Mouse (Mus musculus) hindbrain, embryonic 16.5 days (tissue): ENCODE data around the gene Rplp0. TPM values are rescaled to one million over a fixed set of nuclear protein-coding genes. Genes with fewer than 3 reads are reported as not detected.

Source experiments
- ATAC-seq: fragments of 200-750 bp; cut with Nextera tagmentation; 2 replicates; pipeline ENCODE4 v1.8.0; 2017; ENCODE audit warnings: moderate TSS enrichment, moderate library complexity
- H3K27ac ChIP-seq: fragments of 300-500 bp; sonication (generic); 2 replicates; pipeline ENCODE4 v1.5.1; 2014; ENCODE audit warnings: low read depth, mild to moderate bottlenecking, control low read depth, low read length, moderate library complexity
- H3K27me3 ChIP-seq: fragments of 300-500 bp; sonication (generic); replicated peaks from 2 replicates; pipeline ENCODE4 v1.6.1; 2014; ENCODE audit warnings: low read length; ENCODE audit not compliant: control insufficient read depth, insufficient read depth
- H3K36me3 ChIP-seq: fragments of 300-500 bp; sonication (generic); 2 replicates; pipeline ENCODE4 v1.6.1; 2014; ENCODE audit warnings: mild to moderate bottlenecking, low read length, moderate library complexity, mixed read lengths; ENCODE audit not compliant: control insufficient read depth, insufficient read depth
- H3K4me1 ChIP-seq: fragments of 300-500 bp; sonication (generic); 2 replicates; pipeline ENCODE4 v1.6.1; 2014; ENCODE audit warnings: low read depth, low read length; ENCODE audit not compliant: control insufficient read depth, insufficient read depth
- H3K4me2 ChIP-seq: fragments of 300-500 bp; sonication (generic); 2 replicates; pipeline ENCODE4 v1.6.1; 2014; ENCODE audit warnings: mild to moderate bottlenecking, low read length, control low read depth, moderate library complexity
- H3K4me3 ChIP-seq: fragments of 300-500 bp; sonication (generic); 2 replicates; pipeline ENCODE4 v1.5.1; 2014; ENCODE audit warnings: mild to moderate bottlenecking, low read length, control low read depth, moderate library complexity
- H3K9ac ChIP-seq: fragments of 300-500 bp; sonication (generic); 2 replicates; pipeline ENCODE4 v1.6.1; 2014; ENCODE audit warnings: low read depth, mild to moderate bottlenecking, control low read depth, low read length, moderate library complexity
- H3K9me3 ChIP-seq: fragments of 300-500 bp; sonication (generic); 2 replicates; pipeline ENCODE4 v1.6.1; 2014; ENCODE audit warnings: mild to moderate bottlenecking, low read length, moderate library complexity; ENCODE audit not compliant: control insufficient read depth
- WGBS: fragments of 180-500 bp; shearing (Covaris S2); extraction: QIAGEN DNeasy Blood & Tissue Kit; methylation state at CpG from one replicate; pipeline ENCODE4 v1.1.7; 2014; 5-methylcytosine and 5-hydroxymethylcytosine counted together
- polyA plus RNA-seq: library from polyadenylated mRNA; unstranded; fragments of >200 nt; fragmentation: Nextera tagmentation; extraction: Ambion mirVana; gene quantifications from 2 replicates; pipeline ENCODE4 v1.2.1, GENCODE M21; 2015

Rplp0 gene
- polyA plus RNA-seq, 1 experiment from 2014 or later, result 834 TPM

DNA sequence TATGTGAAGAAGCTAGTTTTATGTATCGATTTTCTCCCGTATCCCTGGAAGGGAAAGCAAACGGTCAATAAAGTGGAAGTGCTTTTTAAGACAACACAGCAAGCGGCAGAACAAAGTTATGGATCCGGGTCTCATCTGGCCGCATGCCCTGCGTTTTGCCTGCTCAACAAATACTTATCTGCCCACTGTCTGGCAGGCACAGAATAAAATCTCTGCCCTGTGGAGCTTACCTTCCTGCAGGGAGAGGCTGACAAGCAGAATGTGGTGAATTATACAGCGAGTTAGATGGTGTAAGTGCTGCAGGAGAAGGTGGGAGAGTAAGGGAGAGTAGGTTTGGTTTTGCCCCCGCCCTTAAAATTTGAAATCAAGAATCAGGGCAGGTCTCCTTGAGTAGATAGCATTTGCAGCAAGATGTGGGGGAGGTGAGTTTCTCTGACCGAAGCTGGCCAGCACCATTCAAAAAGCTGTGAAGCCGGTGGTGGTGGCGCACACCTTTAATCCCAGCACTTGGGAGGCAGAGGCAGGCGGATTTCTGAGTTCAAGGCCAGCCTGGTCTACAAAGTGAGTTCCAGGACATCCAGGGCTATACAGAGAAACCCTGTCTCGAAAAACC is 979 bp upstream of the Rplp0 start:
- WGBS, result 92% methylated on average over 14 of the region's 14 CpGs
- H3K4me3 ChIP-seq, result no peak overlapping the region
- no peaks in the 10 kb centered on the region for H3K27me3 ChIP-seq
- H3K36me3 ChIP-seq, result peaks cover 24% of the 10 kb centered on the region
- H3K9me3 ChIP-seq, result no peaks in the 10 kb centered on the region
- H3K4me1 ChIP-seq, result peaks cover 9% of the 10 kb centered on the region
- H3K27ac ChIP-seq, result no peak overlapping the region
- ATAC-seq, result no peak
- no peak overlapping the region for H3K4me2 ChIP-seq
- no peak overlapping the region for H3K9ac ChIP-seq

DNA sequence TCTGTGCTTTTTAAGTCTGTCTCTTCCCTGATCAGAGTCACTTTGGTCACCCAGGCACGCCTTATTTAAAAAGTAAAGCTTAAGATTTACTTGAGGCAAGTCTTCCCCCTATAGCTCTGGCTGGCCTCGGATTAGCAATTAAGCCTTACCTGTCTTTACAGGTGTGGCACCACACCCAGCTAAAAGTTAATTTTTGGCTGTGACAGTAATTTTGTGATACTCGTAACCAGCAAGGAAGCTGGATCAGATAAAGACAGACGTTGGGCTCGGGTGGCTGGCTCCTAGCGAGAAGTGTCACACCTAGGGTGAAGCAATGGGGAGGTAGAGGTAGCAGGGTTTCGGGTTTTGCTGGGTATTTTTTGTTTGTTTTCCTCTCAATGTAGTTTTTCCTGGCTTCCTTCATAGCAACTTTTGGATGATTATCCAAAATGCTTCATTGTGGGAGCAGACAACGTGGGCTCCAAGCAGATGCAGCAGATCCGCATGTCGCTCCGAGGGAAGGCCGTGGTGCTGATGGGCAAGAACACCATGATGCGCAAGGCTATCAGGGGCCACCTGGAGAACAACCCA is 1.2 kb downstream of the Rplp0 start:
- Histone ChIP-seq H3K27ac (no peak overlapping the region), H3K36me3 (peaks cover 17% of the 10 kb centered on the region), H3K9ac (peak overlapping the region; percentile 98), H3K4me2 (peak overlapping the region; percentile 77), H3K27me3 (no peaks in the 10 kb centered on the region), H3K4me1 (peaks cover 14% of the 10 kb centered on the region), H3K4me3 (peak overlapping the region; percentile 87), H3K9me3 (no peaks in the 10 kb centered on the region)
- WGBS, result 45% methylated on average over 13 of the region's 13 CpGs
- ATAC-seq, result no peak

DNA sequence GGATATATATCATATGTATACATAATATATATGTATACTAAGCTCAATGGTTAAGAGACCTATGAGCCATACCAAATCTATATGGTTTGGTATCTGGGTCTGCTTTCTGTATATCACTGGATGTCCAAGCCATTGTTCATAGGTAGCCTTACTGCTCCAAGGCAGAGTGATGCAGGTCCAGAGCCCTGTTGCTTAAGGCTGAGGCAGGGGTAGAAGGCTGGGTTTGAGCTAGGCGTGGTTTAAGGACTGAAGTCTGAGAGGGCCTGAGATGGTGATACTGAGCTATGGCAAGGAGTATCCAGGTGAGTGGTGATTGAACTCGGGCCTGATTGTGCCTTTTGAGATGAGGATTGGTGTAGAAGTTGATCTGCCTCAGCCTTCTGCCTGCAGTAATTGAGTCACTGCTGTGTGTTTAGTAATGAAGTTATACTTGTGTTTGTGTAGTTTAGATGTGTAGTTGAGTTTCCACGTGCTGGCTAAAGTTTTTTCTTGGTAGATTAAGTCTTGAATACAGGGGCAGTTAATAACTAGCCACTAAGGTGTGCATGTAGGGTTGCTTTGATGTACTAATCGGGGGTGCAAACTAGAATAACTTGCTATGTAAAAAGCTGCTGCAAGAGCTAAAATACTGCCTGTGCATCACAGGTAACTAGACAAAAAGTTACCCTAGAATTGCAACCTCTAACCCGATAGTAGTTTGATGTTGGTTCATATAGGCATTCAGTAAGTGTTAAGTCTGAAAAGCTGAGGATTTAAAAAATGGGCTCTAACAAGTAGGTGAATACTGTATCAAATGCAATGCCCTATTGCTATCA is 4.7 kb downstream of the Rplp0 start:
- no peak for ATAC-seq
- H3K9ac ChIP-seq, result no peak overlapping the region
- peak overlapping the region; percentile 77 for H3K4me2 ChIP-seq
- H3K4me1 ChIP-seq, result peaks cover 24% of the 10 kb centered on the region
- no peaks in the 10 kb centered on the region for H3K27me3 ChIP-seq
- no peaks in the 10 kb centered on the region for H3K9me3 ChIP-seq
- H3K36me3 ChIP-seq, result peaks cover 17% of the 10 kb centered on the region
- no peak overlapping the region for H3K27ac ChIP-seq
- H3K4me3 ChIP-seq, result peak overlapping the region; percentile 88; the same call in 1 of the 2 replicates
- WGBS, result 45% methylated on average over 5 of the region's 5 CpGs

DNA sequence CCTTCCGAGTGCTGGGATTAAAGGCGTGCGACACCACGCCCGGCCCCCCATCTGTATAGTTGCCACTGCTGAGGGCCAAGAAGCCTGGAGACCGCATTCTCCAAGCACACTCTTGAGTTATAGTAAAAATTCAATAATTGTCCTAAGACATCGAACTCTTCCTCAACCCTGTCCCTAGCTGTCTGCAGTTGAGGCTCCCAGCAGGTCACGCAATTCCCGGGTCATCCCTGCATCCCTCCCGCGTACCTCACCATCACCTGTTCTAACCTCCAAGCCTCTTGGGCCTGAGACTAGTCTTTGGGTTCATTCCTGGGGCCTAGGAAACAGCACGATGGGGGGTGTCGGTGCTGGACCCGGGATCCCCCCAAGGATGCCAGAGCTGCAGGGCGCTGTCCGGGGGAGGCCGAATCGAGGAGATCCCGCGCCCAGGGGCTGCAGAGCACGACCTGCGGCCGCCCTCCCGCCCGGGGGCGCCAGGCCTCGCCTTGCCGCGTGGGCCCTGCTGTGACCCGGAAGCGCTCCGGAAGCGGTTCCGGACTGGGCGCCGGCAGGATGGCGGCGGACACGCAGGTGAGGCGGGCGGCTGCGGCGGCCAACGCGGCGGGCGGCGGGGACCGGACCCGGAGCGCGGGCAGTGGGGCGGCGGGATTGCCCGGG is 5.6 kb downstream of the Rplp0 start, which contains the start of gene Gcn1l1:
TSS of gene Gcn1l1 (plus strand) at position 518 of the 657 bp plus-strand sequence.
- no peaks in the 10 kb centered on the region for H3K9me3 ChIP-seq
- ATAC-seq, result peak; percentile 94
- 2% methylated on average over 55 of the region's 55 CpGs for WGBS
- H3K4me2 ChIP-seq, result peak within 1 kb of the TSS; percentile 77
- H3K36me3 ChIP-seq, result peaks cover 17% of the 10 kb centered on the region
- peak within 1 kb of the TSS; percentile 76 for H3K27ac ChIP-seq
- peaks cover 24% of the 10 kb centered on the region for H3K4me1 ChIP-seq
- peak within 1 kb of the TSS; percentile 95 for H3K9ac ChIP-seq
- H3K4me3 ChIP-seq, result peak within 1 kb of the TSS; percentile 88
- H3K27me3 ChIP-seq, result no peaks in the 10 kb centered on the region

DNA sequence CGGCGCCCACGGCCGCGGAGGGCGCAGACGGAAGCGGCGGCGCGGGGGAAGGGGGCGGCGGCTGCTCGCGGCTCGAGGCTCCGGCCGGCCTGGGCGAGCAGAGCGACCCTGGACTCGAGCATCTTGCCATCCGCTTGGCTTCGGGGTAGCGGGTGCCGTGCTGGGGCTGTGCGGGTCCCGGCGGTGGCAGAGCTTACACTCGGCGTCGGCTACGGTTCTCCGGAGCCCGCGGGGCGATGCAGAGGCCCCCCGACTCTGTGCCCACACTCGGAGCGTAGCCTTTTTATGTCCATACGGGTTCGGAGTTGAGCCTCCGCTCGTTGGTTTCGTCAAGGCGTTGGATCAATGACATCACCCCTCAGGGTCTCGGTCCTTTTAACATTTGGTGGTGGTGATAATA is 6.1 kb downstream of the Rplp0 start:
- Histone ChIP-seq H3K27me3 (no peaks in the 10 kb centered on the region), H3K9ac (peak overlapping the region; percentile 95), H3K4me3 (peak overlapping the region; percentile 88), H3K4me2 (peak overlapping the region; percentile 77), H3K27ac (peak overlapping the region; percentile 76), H3K9me3 (no peaks in the 10 kb centered on the region), H3K36me3 (peaks cover 17% of the 10 kb centered on the region), H3K4me1 (peaks cover 19% of the 10 kb centered on the region)
- WGBS, result under 1% methylated on average over 42 of the region's 46 CpGs
- ATAC-seq, result peak; percentile 34

DNA sequence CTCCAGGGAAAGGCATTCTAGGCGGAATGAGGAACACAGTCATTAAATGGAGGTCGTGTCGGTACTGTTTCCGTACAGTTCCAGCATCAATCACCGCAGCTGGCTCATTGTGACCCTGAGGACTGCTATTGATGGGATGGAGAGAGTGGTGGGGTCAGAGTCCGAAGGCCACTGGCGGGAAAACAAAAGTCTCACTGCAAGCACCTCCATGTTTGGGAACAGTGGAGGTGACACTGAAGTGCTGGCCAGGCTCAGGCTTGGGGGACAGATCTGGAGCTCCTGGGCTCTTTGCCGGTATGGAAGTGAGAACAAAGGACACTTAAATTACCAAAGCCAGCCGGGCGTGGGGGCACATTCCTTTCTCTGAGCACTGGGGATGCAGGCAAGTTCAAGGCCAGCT is 9.4 kb downstream of the Rplp0 start:
- no peaks in the 10 kb centered on the region for H3K27me3 ChIP-seq
- H3K9me3 ChIP-seq, result no peaks in the 10 kb centered on the region
- peaks cover 10% of the 10 kb centered on the region; the same call in 1 of the 2 replicates for H3K36me3 ChIP-seq
- H3K4me3 ChIP-seq, result no peak overlapping the region
- WGBS, result 50% methylated on average over 10 of the region's 10 CpGs
- no peak for ATAC-seq
- H3K27ac ChIP-seq, result no peak overlapping the region
- peaks cover 15% of the 10 kb centered on the region for H3K4me1 ChIP-seq
- H3K4me2 ChIP-seq, result no peak overlapping the region
- H3K9ac ChIP-seq, result no peak overlapping the region

DNA sequence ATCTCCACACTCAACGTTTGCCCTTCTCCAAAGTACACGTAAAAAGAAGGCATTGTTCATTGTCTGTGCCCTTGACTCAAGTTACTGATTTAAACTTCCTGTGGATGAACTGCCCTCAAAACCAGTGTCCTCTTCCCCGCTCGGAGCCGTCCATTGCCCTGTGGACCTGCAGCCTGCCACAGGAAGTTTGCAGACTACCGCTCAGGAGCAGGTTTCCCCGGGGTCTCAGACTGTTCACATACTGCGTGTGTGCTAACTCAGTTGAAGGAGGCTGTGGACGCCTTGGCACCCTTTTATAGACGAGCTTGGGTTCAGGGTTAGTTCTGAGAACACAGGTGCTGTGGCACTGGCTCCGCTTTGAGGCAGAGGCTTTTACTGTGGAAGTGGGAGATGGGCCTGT is 10.0 kb downstream of the Rplp0 start:
- Histone ChIP-seq H3K36me3 (peaks cover 8% of the 10 kb centered on the region; the same call in 1 of the 2 replicates), H3K4me1 (peaks cover 15% of the 10 kb centered on the region), H3K9me3 (no peaks in the 10 kb centered on the region), H3K9ac (no peak overlapping the region), H3K27me3 (no peaks in the 10 kb centered on the region), H3K27ac (no peak overlapping the region), H3K4me2 (no peak overlapping the region), H3K4me3 (no peak overlapping the region)
- 77% methylated on average over 11 of the region's 11 CpGs for WGBS
- ATAC-seq, result no peak

DNA sequence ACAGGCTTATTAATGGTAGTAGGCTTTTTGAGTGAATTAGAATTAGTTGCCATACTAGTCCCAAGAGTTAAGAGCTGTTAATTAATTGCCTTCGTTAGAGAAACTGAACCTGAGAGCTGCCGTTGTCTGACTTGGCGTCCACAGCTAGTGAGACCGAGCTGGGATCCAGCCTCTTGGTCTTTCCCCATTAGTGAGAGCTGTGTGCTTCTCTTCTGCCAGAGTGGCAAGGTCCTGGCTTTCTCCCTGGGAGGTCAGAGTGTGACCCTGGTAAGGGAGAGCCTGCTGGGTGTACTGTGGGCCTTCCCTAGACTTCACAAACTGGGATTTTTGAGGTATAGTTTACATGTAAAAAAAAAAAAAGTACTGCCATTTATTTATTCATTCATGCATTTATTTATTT is 10.5 kb downstream of the Rplp0 start:
- H3K27ac ChIP-seq, result no peak overlapping the region
- no peak overlapping the region for H3K4me3 ChIP-seq
- H3K4me1 ChIP-seq, result peaks cover 12% of the 10 kb centered on the region
- peaks cover 12% of the 10 kb centered on the region for H3K36me3 ChIP-seq
- H3K9me3 ChIP-seq, result no peaks in the 10 kb centered on the region
- no peak overlapping the region for H3K4me2 ChIP-seq
- no peak overlapping the region for H3K9ac ChIP-seq
- WGBS, result 74% methylated on average over 4 of the region's 4 CpGs
- no peak for ATAC-seq
- no peaks in the 10 kb centered on the region for H3K27me3 ChIP-seq

DNA sequence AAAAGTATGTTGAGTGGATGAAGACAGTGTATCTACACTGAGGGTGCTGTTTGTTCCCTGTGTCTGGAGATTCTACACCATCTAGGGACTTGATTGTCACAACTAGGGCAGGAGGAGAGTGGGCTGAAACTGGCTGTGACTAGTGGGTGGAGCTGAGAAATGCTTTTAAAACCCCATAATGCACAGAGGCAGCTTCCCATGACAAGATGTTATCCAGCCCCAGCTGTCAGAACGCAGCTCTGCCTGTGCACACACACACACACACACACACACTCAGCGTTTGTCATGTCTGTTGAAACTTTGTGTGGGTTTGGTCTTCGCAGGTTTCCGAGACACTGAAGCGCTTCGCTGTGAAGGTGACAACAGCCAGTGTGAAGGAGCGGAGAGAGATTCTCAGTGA is 11.8 kb downstream of the Rplp0 start:
- peaks cover 6% of the 10 kb centered on the region for H3K4me1 ChIP-seq
- ATAC-seq, result no peak
- 99% methylated on average over 7 of the region's 7 CpGs for WGBS
- H3K27me3 ChIP-seq, result no peaks in the 10 kb centered on the region
- H3K27ac ChIP-seq, result no peak overlapping the region
- no peak overlapping the region for H3K4me2 ChIP-seq
- no peak overlapping the region for H3K4me3 ChIP-seq
- H3K9ac ChIP-seq, result no peak overlapping the region
- H3K9me3 ChIP-seq, result no peaks in the 10 kb centered on the region
- peaks cover 23% of the 10 kb centered on the region for H3K36me3 ChIP-seq
